Mouse (Mus musculus) forebrain, embryonic 10.5 days (tissue): ENCODE measurements around the gene Aen. TPM values are rescaled to one million over a fixed set of nuclear protein-coding genes. Genes with fewer than 3 reads are reported as not detected.
A peak's percentile ranks its signal among the peaks of the same experiment; 100 is the strongest.

Experiments used
- microRNA-seq: library from miRNA; unstranded; fragments of <30 nt; microRNA quantifications from one replicate; pipeline ENCODE4, GENCODE M21; 2017
- polyA plus RNA-seq: library from polyadenylated mRNA; unstranded; fragments of >200 nt; fragmentation: Nextera tagmentation; extraction: Ambion mirVana; gene quantifications from 2 replicates; pipeline ENCODE4 v1.2.1, GENCODE M21; 2016

Aen gene
- polyA plus RNA-seq, 1 experiment from 2014 or later = 81.1 TPM

Small RNAs within 50 kb of the gene (microRNA-seq; reads per million reads assigned to microRNA genes)
- 90.7 reads per million, percentile 47 among the genes with 10 or more reads in this experiment for gene Mir7-2

Other genes starting within 250 kb of the Aen start
- gene Ntrk3, start 157.8 kb upstream of the Aen start, polyA plus RNA-seq = 2.3 and 3.8 TPM in 2 replicates
- 87.0 and 90.5 TPM in 2 replicates for gene Mrps11, start 112.7 kb upstream of the Aen start, polyA plus RNA-seq
- 85.9 and 86.2 TPM in 2 replicates for gene Mrpl46, start 112.3 kb upstream of the Aen start, polyA plus RNA-seq
- 23.4 and 24.2 TPM in 2 replicates for gene Det1, start 48.6 kb upstream of the Aen start, polyA plus RNA-seq
- 0.40 and 0.84 TPM in 2 replicates for gene Isg20, start 17.6 kb downstream of the Aen start, polyA plus RNA-seq
- 0.04 and 0.26 TPM in 2 replicates for gene Acan, start 157.6 kb downstream of the Aen start, polyA plus RNA-seq
- 2.1 and 3.6 TPM in 2 replicates for gene Hapln3, start 235.2 kb downstream of the Aen start, polyA plus RNA-seq